Mouse (Mus musculus) layer of hippocampus, adult 9-10 months (tissue): ENCODE measurements around the gene Rheb.
"Not testable (repeated sequence)": the region's sequence is repeated elsewhere in the genome, so short reads cannot be mapped to it uniquely, and the experiment has no call there.

ENCODE experiments used
- DNase-seq: peaks from one replicate; pipeline ENCODE4 v3.0.0; 2022; ENCODE audit warnings: low spot score

Rheb gene

DNA sequence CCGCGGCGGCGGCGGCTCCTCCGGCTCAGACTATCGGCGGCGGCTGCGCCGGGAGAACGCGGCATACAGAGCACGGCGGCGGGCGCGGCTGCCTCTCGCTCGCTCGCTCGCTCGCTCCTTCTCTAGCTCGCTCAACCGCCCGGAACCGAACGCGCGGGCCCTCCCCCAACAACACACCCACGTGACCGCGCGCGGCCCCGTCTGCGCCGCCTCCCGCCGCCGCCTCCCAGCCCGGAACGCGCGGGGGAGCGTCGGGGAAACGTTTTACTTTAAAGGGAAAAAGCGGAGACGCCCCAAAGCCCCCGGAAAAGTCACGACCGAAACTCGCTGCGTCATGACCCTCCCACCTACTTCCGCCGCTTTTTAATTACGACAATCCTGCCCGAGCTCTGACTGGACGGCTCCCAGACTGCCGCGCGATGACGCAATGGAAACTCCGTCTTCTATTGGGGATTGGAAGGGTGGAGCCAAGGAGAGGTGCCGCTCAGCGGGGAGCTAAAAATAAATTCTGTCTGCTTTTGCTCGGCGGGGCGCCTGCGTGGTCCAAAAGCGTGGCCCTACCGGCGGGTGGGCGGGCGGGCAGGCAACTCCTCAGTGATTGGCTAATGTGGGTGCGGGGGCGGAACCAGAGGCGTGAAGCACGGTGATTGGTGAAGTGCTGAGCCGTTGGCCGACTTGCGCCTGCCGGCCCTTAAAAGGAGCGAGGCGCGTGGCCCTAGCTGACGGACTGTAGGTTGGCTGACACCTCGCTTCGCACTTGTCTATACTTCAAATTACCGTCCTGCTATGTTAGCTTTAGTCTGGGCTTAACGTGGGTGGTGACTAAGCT is at the start of gene Rheb:
TSS of gene Rheb (minus strand) at position 351 of the 829 bp plus-strand sequence.
- peak; percentile 99 for DNase-seq

DNA sequence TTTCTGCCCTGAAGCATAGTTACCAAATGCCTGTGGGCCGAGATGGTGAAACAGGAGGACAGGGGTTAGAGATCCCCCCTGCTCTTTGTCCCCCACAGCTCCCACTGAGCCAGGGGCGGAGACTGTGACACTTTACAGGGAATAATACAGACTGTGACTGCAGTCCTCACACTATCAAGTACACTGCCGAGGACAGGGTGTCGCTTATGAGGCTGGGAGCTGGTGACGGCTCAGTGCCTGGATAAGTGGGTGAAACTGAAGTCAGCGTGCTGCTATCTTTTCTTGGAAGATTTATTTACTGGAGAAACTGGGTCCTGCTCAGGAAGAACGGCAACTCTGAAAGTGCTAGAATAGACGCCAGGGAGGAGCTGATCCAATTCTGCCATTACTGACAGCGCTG is 47.4 kb upstream of the Rheb start:
- DNase-seq = no peak

DNA sequence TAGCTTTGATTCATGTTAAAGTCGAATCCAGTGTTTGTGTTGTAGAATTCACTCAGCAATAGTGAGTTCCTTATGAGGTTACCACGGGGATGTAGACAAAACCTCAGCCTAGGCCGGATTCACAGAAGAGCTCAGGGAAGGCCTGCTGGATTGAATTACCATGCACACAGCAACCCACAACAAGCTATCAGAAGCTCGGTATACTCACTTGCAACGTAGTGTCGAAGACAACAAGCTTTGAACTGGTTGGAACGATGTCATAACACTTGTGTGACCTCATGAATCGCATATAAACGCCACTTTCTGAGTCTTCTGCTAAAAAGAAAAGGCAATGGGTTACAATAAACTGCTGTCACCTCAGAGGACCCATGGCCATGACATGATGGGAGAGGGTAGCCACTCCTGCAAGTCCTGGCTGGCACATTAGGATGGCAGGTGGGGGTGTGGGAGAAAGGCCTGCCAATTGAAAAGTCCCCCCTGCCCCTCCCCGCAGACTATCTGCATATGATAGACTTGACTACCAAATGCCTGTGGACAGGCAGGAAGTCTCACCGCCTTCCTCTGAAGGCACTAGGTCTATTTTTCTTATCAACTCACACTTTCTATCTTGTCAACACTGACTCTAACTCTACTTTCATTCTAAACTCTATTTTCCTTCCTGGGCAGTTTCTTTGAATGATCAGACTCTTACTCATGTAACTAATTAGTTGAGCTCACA is 46.6 kb upstream of the Rheb start:
- DNase-seq = no peak

DNA sequence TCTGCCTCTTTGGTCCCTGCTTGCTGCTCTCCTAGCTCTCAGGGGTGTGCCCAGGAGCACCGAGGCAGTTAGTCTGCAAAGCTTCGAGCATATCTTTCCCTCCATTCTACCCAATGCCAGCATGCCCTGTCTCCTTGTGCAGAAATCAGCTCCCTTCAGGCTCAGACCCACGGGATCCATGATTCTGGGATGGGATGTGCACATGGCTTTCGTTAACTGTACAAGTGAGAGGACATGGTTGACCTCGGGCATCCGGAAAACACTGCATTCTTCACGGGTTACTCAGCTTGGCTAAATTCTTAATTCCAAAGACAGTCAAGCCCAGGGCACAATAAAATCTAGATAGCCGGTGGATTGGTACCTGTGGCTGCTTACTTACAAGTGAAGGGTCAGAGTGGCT is 44.8 kb upstream of the Rheb start:
- no peak for DNase-seq

DNA sequence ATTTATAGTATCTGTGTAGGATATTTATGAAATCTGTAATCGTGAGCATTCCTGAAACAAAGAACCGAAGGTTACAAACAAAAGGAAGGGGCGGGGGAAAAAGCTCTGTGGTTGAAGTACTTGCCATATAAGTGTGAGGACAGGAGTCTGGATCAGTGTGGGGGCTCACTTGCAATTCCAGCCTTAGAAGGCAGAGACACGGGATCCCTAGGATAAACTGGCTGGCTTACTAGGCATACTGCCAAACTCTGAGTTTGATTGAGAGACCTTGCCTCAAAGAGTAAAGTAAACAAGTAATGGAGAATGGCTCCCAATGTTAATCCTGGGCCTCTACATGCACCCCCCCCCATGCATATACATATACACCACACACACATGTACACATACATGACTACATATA is 36.3 kb upstream of the Rheb start:
- no peak for DNase-seq

DNA sequence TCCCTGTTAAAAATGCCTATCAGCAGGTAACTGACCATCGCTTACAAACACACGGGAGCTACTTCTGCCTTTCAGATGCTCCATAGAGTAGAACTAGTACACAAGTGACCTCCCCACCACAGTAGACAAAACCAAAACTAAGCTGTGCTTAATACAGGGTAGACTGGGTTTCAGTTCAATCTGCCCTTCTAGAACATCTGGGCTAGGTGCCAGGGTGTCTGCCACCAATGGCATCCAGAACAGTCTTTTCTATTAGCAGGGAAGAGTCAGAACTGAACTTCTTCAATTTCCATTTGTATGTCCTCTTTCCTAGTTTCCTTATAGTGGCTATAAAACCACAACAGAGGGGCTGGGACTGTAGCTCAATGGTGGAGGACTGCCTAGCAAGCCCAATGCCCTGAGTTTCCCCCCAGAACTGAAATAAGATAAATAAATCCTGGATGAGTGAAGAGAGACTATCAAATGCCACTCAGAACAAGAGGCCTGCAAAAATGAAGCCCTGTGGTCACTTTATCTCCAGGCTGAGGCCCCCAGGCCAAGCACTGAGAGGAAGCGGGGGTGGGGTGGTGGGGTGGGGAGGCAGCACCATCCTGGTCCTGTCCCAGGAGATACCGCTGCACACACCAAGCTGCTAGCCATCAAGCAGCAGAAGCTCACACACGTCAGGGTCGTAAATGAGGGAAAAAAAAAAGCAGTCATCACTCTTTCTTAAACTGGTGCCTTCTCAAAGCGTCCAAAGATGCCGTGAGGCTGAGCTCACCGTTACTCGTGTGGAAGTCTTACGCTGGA is 35.6 kb upstream of the Rheb start:
- no peak for DNase-seq

DNA sequence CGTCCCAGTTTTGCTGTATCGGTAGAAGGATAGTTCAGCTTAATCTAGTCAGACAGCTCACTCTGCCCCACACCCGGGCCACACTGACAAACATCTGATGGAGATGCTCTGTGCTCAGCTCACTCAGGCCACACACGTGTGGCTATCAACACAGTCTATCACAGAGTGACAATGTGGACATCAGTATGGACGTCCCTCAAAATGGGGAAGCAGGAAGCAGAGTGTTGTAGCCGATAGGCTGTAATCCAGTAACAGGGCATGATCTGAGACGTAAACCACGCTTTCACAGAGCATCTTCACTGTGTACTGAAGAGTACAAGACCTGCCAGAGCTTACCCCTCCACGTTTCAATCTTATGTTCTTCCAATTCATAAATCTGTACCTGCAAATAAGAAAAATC is 34.2 kb upstream of the Rheb start:
- DNase-seq = no peak

DNA sequence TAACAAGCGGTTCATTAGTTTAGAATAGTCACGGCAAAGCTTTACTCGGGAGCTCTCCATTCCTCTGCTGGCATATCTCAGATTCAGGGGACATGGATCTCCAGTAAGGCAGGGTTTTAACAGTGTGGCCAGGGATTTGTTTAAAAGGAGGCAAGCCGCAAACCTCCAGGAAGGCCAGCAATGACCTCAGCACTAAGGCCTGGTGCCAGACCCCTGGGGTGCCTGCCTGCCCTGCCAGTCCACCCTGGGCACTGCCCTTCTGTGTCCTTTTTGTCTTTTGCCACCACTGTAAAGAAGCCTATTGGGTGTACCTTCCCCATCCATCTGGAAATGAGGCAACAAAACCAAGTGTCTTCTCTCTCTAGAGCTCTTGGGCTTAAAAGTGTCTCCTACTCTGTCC is 31.7 kb upstream of the Rheb start:
- DNase-seq = no peak

DNA sequence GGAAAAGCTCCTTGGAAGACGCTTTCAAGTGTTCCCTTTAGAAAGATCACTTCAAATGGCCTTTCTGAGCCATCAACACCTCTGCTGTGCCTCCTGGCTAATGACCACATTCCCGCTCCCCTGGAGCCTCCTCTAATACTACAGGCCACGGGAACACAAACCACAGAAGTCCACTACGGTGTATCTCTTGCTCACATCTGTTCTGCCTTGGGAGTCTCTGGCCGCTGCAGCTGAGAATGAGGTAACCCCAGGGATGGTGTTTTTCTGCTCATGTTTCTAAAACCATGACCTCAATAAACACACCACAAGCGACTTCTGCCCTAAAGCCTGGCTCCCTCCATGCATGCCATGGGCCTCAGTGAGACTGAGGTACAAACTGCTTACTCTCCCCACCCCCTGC is 30.8 kb upstream of the Rheb start:
- no peak for DNase-seq

DNA sequence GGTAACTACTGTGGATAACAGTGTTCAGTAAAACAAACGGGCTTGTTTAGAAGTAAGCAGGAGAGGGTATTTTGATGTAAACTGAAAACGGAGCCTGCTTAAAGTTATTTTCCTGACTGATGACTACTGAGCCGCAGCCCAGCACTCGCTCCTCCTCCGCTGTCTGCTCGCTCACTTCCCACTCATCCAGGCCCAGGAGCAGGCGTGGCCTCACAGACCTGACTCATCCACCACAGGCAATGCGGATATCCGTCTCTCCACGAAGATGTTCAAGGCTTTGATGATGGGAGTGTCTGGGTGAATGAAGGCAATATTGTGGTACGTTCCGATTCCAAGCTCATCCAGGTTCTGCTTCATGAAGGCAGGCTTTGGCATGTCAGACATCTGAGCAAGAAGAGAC is 28.9 kb upstream of the Rheb start:
- DNase-seq = no peak

DNA sequence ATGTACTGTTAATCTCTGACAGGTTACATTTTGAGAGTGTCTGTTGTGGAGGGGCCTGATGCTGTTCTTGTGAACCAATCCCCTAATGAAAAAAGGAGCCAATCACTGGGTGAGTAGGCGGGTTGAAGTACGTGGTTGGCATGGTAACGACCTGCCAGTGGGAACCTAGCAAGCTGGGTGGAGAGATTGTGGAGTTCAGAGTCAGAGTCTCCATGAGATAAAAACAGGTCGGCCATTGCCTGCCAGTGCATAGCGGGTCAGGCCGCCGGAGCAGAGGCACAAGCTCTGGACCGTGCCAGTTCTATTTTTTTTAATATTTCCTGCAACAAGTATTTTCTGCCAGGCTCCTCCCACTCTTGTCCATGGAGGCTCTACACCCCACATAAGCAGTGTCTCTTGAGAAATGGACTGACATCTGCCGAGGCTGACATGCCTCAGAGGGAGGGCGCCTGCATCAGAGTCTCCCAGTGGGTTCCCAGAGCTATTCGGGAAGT is 27.4 kb upstream of the Rheb start:
- DNase-seq = no peak

DNA sequence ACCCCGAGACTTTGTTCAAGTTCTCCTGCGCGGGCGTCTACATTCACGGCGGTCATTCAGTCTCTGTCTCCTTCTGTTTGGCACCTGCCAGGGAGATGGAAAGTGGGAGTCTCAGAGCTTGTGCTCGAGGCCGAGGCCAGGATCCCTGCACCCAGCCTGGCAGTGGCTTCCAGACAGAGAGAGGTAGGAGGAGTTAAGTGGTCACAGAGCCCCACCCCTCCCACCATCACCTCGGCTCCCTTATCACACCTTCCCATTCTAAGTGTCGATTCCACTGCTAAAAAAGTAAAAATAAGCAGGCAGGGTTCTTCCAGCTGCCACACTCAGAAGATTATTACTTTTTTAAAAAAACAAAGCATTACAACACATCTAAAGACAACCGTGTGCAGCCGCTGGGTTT is 21.4 kb upstream of the Rheb start:
- no peak for DNase-seq

DNA sequence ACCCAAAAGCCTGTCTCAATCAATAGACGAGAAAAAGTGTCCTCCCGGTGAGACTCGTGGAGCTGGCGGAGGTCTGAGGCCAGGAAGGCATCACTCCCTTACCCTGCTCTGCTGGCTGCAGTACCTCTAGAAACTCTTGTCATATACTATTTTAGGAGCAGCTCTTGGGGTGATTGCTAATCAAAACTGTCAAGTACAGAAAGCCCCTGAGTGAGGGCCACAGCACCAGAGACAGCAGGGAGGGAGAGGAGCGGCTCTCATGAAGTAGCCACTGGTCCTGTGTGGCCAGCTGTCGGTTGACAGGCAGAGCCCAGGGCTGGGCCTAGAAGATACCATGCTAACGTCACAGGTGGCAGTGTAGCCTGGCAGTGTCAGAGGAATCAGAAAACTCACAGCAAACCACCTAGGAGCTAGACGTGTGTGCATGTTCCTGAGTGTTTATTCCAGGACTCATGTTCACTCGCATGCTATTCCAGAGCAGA is 19.1 kb upstream of the Rheb start:
- no peak for DNase-seq

DNA sequence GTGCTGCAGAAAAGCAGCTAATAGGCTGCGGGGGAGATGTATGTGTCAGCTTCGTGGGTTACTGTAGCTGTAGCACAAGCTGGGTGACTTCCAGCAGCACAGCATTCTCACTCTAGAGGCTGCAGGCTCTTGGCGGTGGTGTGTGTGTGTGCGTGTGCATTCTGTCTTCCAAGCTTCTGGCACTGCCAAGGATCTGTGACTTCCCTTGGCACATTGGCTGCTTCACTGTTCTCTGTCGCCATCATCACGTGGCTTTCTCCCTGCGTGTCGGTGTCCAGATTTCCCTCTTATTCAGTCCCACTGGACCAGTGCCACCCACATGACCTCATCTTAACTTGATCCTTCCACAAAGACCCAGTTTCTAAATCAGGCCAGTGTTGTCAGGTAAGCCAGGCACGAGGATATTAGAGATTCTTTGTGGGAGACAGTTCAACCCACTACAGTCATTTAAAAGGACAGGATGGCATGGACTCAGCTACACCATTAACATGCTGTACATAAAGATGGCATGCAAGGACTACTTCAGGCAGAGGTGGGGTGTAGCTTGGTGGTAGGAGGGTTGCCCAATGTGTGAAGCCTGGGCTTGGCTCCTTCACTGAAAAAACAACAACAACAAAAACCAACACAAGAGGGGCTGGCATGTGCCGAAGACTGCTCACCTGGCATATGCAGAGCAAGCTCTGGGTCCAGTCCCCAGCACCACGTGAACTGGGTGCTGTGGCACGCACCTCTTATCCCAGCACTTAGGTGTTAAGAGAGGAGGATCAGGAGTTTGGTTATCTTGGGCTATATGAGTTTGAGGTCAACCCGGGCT is 18.4 kb upstream of the Rheb start:
- DNase-seq = peak; percentile 47

DNA sequence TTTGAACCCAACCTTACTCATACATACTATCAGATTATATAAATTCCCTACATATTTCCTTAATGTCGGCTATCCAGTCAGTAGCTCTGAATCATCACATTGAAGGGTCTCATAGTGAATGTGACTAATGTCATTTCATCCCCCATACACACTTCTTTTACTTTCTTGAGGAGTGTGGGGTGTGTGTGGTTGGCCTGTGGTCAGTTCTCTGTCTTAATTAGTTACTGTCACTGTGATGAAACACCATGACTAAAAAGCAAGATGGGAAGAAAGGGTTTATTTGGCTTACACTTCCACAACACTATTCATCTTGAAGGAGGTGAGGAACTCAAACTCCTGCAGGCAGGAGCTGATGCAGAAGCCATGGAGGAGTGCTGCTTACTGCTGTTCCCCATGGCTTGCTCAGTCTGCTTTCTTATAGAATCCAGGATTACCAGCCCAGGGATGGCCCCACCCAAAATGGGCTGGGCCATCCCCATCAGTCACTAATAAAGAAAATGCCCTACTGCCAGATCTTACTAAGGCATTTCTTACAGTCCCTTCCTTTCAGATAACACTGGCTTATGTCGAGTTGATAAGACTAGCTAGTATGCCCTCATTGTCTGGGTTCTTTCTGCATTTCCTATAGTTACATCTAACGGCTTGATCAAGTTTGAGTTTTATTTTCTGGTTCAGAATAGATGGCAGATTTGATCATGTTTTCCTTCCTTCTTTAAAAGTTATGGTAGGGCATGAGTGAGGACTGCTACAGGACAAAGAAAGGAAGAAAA is 17.5 kb upstream of the Rheb start:
- DNase-seq = no peak

DNA sequence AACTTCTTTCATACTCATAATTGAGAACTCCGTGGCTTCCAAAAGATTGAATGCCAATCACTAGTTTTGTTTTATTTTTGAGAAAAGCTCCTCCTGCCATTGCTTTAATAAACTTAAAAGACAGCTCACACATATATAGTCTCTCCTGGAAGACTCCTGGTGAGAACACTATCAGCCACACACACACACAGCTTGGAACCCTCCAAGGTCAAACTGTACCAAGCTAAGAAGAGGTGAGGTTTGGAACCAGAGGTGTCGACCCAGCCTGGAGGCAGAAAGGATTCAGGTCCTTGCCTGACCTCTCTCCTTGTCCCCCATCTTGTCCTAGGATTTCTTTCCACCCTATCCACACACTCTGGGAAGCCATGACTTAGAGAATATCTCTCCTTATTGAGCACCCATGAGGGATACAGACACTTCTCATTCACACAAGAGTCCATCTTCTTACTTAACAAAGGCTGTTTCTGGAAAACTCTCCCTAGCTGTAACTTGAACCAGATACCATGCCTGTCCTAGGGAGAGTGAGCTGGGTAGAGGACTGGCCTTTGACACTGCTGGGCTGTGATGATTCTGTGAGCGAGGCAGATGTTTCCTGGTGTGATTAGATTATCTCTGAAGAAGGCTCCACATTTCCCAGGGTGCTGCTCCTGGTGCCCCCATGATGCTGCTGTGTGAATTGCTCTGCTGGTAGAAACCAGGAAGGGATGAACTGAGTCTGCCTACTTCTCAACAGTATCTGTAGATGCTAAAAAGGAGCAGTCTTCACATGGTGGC is 12.6 kb upstream of the Rheb start:
- no peak for DNase-seq

DNA sequence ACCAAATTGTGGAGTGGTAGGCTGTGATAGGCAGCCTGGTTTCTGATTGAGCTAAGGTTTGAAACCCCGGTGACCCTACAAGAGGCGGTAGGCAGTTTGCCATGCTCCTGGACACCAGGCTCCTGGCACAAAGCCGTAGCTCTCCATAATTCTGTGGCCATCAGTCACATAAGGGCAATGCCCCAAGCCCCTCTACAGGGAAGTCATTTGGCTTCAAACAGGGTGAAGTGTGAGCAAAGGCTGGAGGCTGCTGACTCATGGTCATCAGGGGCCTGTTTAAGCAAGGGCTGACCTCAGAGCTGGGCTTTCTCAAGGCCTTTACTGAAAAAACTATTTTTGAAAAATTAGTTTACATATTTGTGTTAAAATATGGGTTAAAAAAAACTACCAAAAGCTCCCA is 11.8 kb upstream of the Rheb start:
- DNase-seq = no peak

DNA sequence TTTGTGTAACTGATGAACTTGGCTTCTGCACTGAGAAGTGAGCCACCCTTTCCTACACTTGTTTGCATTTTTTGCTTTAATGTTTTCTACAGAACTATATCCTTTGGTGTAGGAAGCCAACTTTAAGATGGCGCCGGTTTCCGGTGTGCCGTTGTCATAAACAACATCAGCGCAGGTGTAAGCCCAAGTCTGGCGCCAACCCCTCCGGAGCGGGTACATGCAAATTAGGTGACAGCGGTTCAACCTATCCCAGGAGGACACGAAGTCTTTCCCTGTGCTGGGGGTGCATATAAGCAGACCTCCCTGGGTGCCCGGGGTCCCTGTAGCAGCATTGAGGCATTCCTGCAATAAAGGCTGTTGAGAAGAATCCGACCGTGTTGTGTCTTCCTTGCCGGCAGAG is 5.8 kb upstream of the Rheb start:
- not testable (repeated sequence) for DNase-seq

DNA sequence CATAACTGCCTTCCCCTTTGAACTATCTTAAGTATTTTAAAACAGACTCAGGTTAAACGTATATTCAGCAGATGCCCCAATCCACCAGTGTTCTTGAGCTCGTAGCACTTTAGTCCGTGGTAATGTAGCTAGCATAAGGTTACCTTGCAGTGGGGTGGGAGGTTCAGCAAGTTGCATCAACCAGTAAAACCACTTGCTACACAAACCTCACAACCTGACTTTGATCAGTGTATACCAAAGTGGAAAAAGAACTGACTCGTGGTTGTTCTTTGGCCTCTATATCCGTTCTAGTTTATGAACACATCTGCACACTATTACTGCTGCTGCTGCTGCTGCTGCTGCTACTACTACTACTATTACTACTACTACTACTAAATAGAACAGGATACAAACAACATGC is 1.4 kb upstream of the Rheb start:
- no peak for DNase-seq

DNA sequence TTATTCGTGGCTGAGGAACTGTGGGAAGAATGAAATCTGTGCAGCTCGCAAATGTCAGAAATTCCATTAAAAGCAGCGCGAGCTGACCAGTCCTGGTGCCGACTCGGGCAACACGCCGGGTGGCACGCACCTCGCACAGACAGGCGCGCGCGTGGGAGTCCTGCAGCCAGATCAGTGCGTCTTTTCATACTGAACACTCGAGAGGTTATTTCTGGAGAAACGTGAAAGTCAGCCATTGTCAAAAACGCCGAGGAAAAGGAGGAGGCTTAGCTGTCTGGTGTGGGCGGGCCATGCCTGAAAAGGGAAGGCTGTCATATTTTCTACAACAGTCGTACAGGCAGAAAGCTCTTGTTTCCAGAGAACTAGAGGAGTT is 665 bp upstream of the Rheb start:
- DNase-seq = no peak
